Mouse (Mus musculus) CH12.LX (cell line): ENCODE measurements around the gene Rgs9bp.

Experiments
- CHD1 ChIP-seq: IDR thresholded peaks from 2 replicates; pipeline ENCODE4 v1.6.1; 2012; ENCODE audit warnings: low read depth, low read length, improper control_type of control experiment, inconsistent platforms
- CTCF ChIP-seq, 2 experiments: IDR thresholded peaks in 1 of 2; conservative IDR thresholded peaks in 1 of 2; 2 replicates each; pipeline ENCODE4 v1.5.1; 2011 to 2012; ENCODE audit warnings: low read depth in 2 of 2, low read length in 2 of 2, improper control_type of control experiment in 1 of 2, inconsistent platforms in 1 of 2, mild to moderate bottlenecking in 1 of 2, moderate library complexity in 1 of 2
- EP300 ChIP-seq: IDR thresholded peaks from 2 replicates; pipeline ENCODE4 v1.6.1; 2011; ENCODE audit warnings: low read length, improper control_type of control experiment
- GABPA ChIP-seq: IDR thresholded peaks from 2 replicates; pipeline ENCODE4 v1.6.1; 2012; ENCODE audit warnings: low read depth, low read length, improper control_type of control experiment, inconsistent platforms; ENCODE audit not compliant: insufficient replicate concordance
- HCFC1 ChIP-seq: IDR thresholded peaks from 2 replicates; pipeline ENCODE4 v1.6.1; 2012; ENCODE audit warnings: low read depth, mild to moderate bottlenecking, inconsistent platforms, low read length, improper control_type of control experiment
- IRF4 ChIP-seq: IDR thresholded peaks from 2 replicates; pipeline ENCODE4 v1.6.1; 2014; ENCODE audit warnings: low read depth, mild to moderate bottlenecking, inconsistent platforms, low read length, improper control_type of control experiment
- MAX ChIP-seq: IDR thresholded peaks from 2 replicates; pipeline ENCODE4 v1.6.1; 2011; ENCODE audit warnings: low read length, improper control_type of control experiment
- POLR2A ChIP-seq: IDR thresholded peaks from 2 replicates; pipeline ENCODE4 v1.6.1; 2011; ENCODE audit warnings: low read depth, mild to moderate bottlenecking, improper control_type of control experiment, low read length
- RAD21 ChIP-seq: IDR thresholded peaks from 2 replicates; pipeline ENCODE4 v1.6.1; 2011; ENCODE audit warnings: low read depth, mild to moderate bottlenecking, low read length, improper control_type of control experiment, moderate library complexity
- TBP ChIP-seq: conservative IDR thresholded peaks from 2 replicates; pipeline ENCODE4 v1.6.1; 2011; ENCODE audit warnings: low read depth, low read length, improper control_type of control experiment
- UBTF ChIP-seq: IDR thresholded peaks from 2 replicates; pipeline ENCODE4 v1.6.1; 2012; ENCODE audit warnings: low read depth, mild to moderate bottlenecking, inconsistent platforms, low read length, improper control_type of control experiment, moderate library complexity
- USF2 ChIP-seq: conservative IDR thresholded peaks from 2 replicates; pipeline ENCODE4 v1.6.1; 2011; ENCODE audit warnings: low read depth, low read length, improper control_type of control experiment
- ZKSCAN1 ChIP-seq: IDR thresholded peaks from 2 replicates; pipeline ENCODE4 v1.6.1; 2012; ENCODE audit warnings: low read depth, inconsistent platforms, low read length, improper control_type of control experiment, borderline replicate concordance

DNA sequence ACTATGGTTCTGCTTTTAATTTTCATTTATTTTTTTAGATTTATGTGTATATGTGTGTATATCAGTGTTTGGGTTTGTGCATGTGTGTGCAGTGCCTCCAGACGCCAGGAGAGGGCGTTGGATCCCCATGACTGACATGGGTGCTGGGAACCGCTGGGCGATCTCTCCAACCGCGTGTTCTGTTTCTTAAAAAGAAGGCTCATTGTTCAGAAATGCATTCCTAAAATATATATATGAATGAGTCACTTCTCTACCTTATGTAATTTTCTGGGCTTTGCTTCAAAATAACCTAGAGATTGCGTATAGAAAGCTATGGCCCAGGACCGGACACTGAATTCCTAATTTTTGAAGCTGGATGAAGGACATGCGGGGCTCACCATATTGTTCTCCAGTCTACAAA is 14.1 kb upstream of the Rgs9bp start:
- TF ChIP-seq EP300 (no peak), POLR2A (no peak), CHD1 (no peak), TBP (no peak), ZKSCAN1 (no peak), CTCF (conservative IDR thresholded peaks at IDR 0.05 in 1 of 2, IDR thresholded peaks at IDR 0.05 in 1 of 2; ENCODE audit: low read depth in 2 of 2, low read length in 2 of 2) (peak in 1 of 2 experiments; percentile 24; a peak in 1 of 4 replicates), GABPA (no peak), UBTF (no peak), MAX (no peak), IRF4 (no peak), USF2 (no peak), RAD21 (no peak), HCFC1 (no peak)
